ENCODE assay signal across 8 mouse cellular contexts in genomic region chr13:116705611-116706386, GRCm38 (mm10).
DNase-seq lines count a peak whose midpoint lies in the region; ATAC-seq lines count a peak whose summit lies in the region.

No protein-coding gene starts in this region.

- peak; percentile 22 for DNase-seq in left cerebral cortex, postnatal 4 days
- no peak for DNase-seq in left cerebral cortex, adult 9 months (ENCODE audit: low spot score in 2 of 2)
- DNase-seq in embryonic facial prominence, embryonic 10.5 days (ENCODE audit: low spot score), result peak; percentile 73
- DNase-seq in midbrain, embryonic 14.5 days, result peak; percentile 60
- DNase-seq in thymus, postnatal 0 days (ENCODE audit: low spot score), result no peak
- no peak for DNase-seq in cerebellum, adult 9-10 months
- no peak for DNase-seq in right cerebral cortex, adult 2 months (ENCODE audit: low spot score in 2 of 2)

- intact Hi-C loops in left cerebral cortex, postnatal 4 days (cut with DNase I), result loop anchor here (5.0 kb wide), 1 partner anchor 393 kb away; no protein-coding TSS in a partner anchor

- under 1% methylated on average over 39 of the region's 39 CpGs for WGBS in embryonic facial prominence, embryonic 10.5 days
- 1% methylated on average over 39 of the region's 39 CpGs for WGBS in hindbrain, embryonic 16.5 days
- WGBS in midbrain, embryonic 14.5 days, result under 1% methylated on average over 39 of the region's 39 CpGs

- no peaks in the 10 kb centered on the region for H3K9me3 ChIP-seq in embryonic facial prominence, embryonic 10.5 days
- no peaks in the 10 kb centered on the region for H3K9me3 ChIP-seq in hindbrain, embryonic 16.5 days (ENCODE audit: control insufficient read depth, low read length)
- no peaks in the 10 kb centered on the region for H3K9me3 ChIP-seq in midbrain, embryonic 14.5 days (ENCODE audit: control insufficient read depth, low read length)

- peaks cover 36% of the 10 kb centered on the region for H3K4me1 ChIP-seq in embryonic facial prominence, embryonic 10.5 days
- peaks cover 6% of the 10 kb centered on the region; the same call in 1 of the 2 replicates for H3K4me1 ChIP-seq in hindbrain, embryonic 16.5 days (ENCODE audit: control insufficient read depth, insufficient read depth, low read depth, low read length)
- no peaks in the 10 kb centered on the region for H3K4me1 ChIP-seq in midbrain, embryonic 14.5 days (ENCODE audit: control insufficient read depth, insufficient read depth, low read length)

- H3K27ac ChIP-seq in embryonic facial prominence, embryonic 10.5 days (replicated peaks), result peak overlapping the region; percentile 48
- no peak overlapping the region for H3K27ac ChIP-seq in hindbrain, embryonic 16.5 days (ENCODE audit: low read depth, low read length)
- H3K27ac ChIP-seq in midbrain, embryonic 14.5 days (replicated peaks; ENCODE audit: low read depth, low read length), result no peak overlapping the region

- H3K9ac ChIP-seq in hindbrain, embryonic 16.5 days (ENCODE audit: low read depth, low read length), result no peak overlapping the region
- H3K9ac ChIP-seq in midbrain, embryonic 14.5 days (replicated peaks; ENCODE audit: low read length), result no peak overlapping the region

- peak overlapping the region; percentile 40 for H3K4me2 ChIP-seq in hindbrain, embryonic 16.5 days (ENCODE audit: low read length)
- H3K4me2 ChIP-seq in midbrain, embryonic 14.5 days (ENCODE audit: low read length), result peak overlapping the region; percentile 42

- peaks cover 78% of the 10 kb centered on the region for H3K27me3 ChIP-seq in embryonic facial prominence, embryonic 10.5 days (replicated peaks; ENCODE audit: low read depth, poor library complexity, severe bottlenecking)
- peaks cover 38% of the 10 kb centered on the region for H3K27me3 ChIP-seq in hindbrain, embryonic 16.5 days (replicated peaks; ENCODE audit: control insufficient read depth, insufficient read depth, low read length)
- peaks cover 79% of the 10 kb centered on the region for H3K27me3 ChIP-seq in midbrain, embryonic 14.5 days (ENCODE audit: control insufficient read depth, insufficient read depth, low read length)

- H3K4me3 ChIP-seq in embryonic facial prominence, embryonic 10.5 days, result peak overlapping the region; percentile 56
- peak overlapping the region; percentile 14 for H3K4me3 ChIP-seq in hindbrain, embryonic 16.5 days (ENCODE audit: low read length)
- H3K4me3 ChIP-seq in midbrain, embryonic 14.5 days (replicated peaks; ENCODE audit: low read depth, low read length), result peak overlapping the region; percentile 23

- H3K36me3 ChIP-seq in embryonic facial prominence, embryonic 10.5 days (replicated peaks), result no peaks in the 10 kb centered on the region
- no peaks in the 10 kb centered on the region for H3K36me3 ChIP-seq in hindbrain, embryonic 16.5 days (ENCODE audit: control insufficient read depth, insufficient read depth, low read length)
- no peaks in the 10 kb centered on the region for H3K36me3 ChIP-seq in midbrain, embryonic 14.5 days (ENCODE audit: control insufficient read depth, insufficient read depth, low read length)

- ATAC-seq in hindbrain, embryonic 16.5 days, result peak; percentile 43; the same call in 1 of the 2 replicates
- peak; percentile 61; the same call in 1 of the 2 replicates for ATAC-seq in midbrain, embryonic 14.5 days (ENCODE audit: low FRiP score, low TSS enrichment)

Comparison
In these comparisons a context has a peak if more than half of its experiments do, and no peak if none do; other contexts are left out.
1. DNase-seq: peak in left cerebral cortex, postnatal 4 days (single experiment), embryonic facial prominence, embryonic 10.5 days (single experiment) and midbrain, embryonic 14.5 days (single experiment); none in left cerebral cortex, adult 9 months (0 of 2), thymus, postnatal 0 days (single experiment), cerebellum, adult 9-10 months (single experiment) and right cerebral cortex, adult 2 months (0 of 2).
2. Peak in every context shown above with its lines, with median percentiles within 50 percentile points of each other: H3K4me3 ChIP-seq.